Mouse (Mus musculus): ENCODE measurements around the gene Xirp1. TPM values are rescaled to one million over a fixed set of nuclear protein-coding genes. Genes with fewer than 3 reads are reported as not detected.

Gene Xirp1
- polyA plus RNA-seq, 1 experiment from 2014 or later = 0.02 TPM

DNA sequence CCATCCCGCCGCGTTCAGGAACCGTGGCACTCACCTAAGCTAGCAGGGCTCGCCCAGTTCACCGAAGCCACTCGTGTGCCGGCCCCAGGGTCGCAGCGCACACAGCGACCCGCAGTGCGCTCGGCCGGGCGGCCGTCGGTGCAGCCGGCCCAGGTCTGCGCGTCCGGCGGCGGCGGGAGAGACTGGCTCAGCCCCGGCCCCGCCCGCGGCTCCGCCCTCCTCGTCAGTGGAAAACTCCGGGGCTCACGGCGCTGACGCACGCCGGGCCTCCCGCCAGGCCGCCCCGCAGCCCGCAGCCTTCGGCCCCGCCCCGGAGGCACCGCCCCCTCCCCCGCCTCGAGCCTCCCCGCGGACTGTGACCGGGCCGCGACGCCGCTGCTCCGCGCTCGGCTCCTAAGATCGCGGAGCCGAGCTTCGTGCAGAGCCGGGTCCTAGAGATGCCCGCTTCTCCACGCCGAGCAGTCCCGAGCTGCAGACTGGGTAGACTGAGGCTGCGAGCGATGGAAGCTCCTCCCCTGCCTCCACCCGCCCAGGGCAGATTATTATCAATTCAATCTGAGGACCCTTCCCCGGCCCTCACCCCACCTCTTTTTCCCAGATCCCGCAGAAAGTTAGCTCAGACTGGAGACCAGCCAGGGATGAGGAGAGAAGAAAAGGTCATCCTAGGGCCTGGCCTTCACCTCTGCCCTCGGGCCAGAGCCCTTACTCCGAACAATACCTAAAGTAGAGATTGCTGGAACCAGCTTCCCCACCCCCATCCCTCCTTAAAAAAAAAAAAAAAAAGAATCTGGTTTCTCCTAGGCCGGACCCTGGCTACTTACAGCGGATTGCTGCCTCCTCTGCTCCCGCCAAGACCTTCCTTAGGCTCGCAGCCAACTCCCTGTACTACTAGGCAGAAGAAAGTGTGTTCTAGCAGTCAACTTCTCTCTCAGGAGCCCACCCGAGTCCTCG is 39.5 kb downstream of the Xirp1 start:
- peaks cover 58% of the 10 kb centered on the region for H3K4me1 ChIP-seq
- peak; percentile 85 for ATAC-seq

GRCm38 (mm10) chr9:119982956-119983551 is 40.3 kb downstream of the Xirp1 start:
- peaks cover 46% of the 10 kb centered on the region for H3K27me3 ChIP-seq (replicated peaks)
- H3K4me1 ChIP-seq = peaks cover 66% of the 10 kb centered on the region
- H3K9ac ChIP-seq = peak overlapping the region; percentile 73
- H3K9me3 ChIP-seq (replicated peaks) = no peaks in the 10 kb centered on the region
- peak overlapping the region; percentile 84 for H3K27ac ChIP-seq
- WGBS (ENCODE audit: insufficient replicate concordance) = under 1% methylated on average over 48 of the region's 48 CpGs
- H3K4me2 ChIP-seq = peak overlapping the region; percentile 99
- no peaks in the 10 kb centered on the region for H3K36me3 ChIP-seq
- no peak for ATAC-seq
- peak overlapping the region; percentile 69 for H3K4me3 ChIP-seq

More for the DNA sequence above, 39.5 kb downstream of the Xirp1 start:
- peak overlapping the region; percentile 69 for H3K4me3 ChIP-seq
- H3K9ac ChIP-seq = peak overlapping the region; percentile 73
- H3K36me3 ChIP-seq = no peaks in the 10 kb centered on the region
- no peaks in the 10 kb centered on the region for H3K9me3 ChIP-seq (replicated peaks)
- H3K4me2 ChIP-seq = peak overlapping the region; percentile 99
- H3K27me3 ChIP-seq (replicated peaks) = peaks cover 49% of the 10 kb centered on the region
- 3% methylated on average over 72 of the region's 79 CpGs for WGBS (ENCODE audit: insufficient replicate concordance)
- peak overlapping the region; percentile 69 for H3K27ac ChIP-seq

GRCm38 (mm10) chr9:119982241-119982811 is 41.1 kb downstream of the Xirp1 start:
- WGBS (ENCODE audit: insufficient replicate concordance) = 3% methylated on average over 11 of the region's 11 CpGs
- H3K27ac ChIP-seq = peak overlapping the region; percentile 84
- no peaks in the 10 kb centered on the region for H3K36me3 ChIP-seq
- H3K4me1 ChIP-seq = peaks cover 74% of the 10 kb centered on the region
- peak overlapping the region; percentile 73 for H3K9ac ChIP-seq
- peak; percentile 30 for ATAC-seq
- H3K4me2 ChIP-seq = peak overlapping the region; percentile 99
- no peaks in the 10 kb centered on the region for H3K9me3 ChIP-seq (replicated peaks)
- H3K27me3 ChIP-seq (replicated peaks) = peaks cover 46% of the 10 kb centered on the region
- peak overlapping the region; percentile 69 for H3K4me3 ChIP-seq

DNA sequence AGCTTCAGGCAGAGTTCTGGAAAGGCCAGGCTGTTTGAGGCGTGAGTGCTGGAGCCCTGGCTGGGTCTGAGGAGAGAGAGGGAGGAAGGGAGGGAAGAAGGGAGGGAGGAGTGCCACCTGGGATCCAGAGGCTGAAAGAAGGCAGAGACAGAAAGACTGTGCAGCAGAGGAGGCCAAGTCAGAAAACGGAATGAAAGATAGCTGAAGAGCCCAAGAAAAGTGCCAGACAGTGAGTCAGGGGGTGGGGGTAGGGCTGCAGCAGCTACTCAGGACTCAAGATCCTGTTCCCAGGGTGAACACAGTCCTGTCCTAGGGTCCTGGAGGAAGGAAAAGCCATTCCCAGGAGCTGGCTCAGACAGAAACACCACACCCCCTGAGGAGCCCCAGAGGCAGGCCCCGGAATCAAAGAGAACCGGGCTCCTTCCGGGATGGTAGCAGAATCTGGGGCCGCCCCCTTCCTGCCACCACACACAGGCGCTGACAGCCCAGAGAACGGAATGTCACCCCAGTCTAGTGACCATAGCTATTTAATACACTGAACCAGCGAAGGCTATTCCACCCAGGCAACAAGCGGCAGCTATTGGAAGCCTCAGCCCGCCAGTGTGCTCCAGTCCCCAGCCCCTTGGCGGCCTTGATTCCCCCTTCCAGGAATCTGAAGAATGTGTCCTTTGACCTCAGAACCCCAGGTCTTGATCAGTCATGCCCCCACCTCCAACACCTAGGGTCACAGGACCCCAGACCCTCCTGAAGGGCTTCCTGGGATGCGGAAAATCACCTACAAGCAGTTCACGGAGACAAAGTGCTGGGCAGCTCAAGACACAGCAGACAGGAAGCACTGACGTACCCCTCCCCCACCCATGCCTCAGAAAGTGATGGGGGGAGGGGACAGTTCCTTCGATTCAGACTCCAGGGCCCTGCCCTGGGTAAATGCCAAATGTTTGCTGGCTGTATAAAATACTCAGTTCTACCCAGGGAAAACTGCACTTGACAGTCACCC is 41.9 kb downstream of the Xirp1 start:
- peak; percentile 16; the same call in 1 of the 2 replicates for ATAC-seq
- peak overlapping the region; percentile 99 for H3K4me2 ChIP-seq
- H3K27ac ChIP-seq = peak overlapping the region; percentile 84
- H3K27me3 ChIP-seq (replicated peaks) = peaks cover 39% of the 10 kb centered on the region
- no peaks in the 10 kb centered on the region for H3K36me3 ChIP-seq
- peak overlapping the region; percentile 69 for H3K4me3 ChIP-seq
- peaks cover 82% of the 10 kb centered on the region for H3K4me1 ChIP-seq
- no peaks in the 10 kb centered on the region for H3K9me3 ChIP-seq (replicated peaks)
- peak overlapping the region; percentile 49 for H3K9ac ChIP-seq
- WGBS (ENCODE audit: insufficient replicate concordance) = 4% methylated on average over 16 of the region's 16 CpGs

- no peak for ATAC-seq
- Histone ChIP-seq H3K9ac (peak overlapping the region; percentile 49; the same call in 1 of the 2 replicates), H3K36me3 (no peaks in the 10 kb centered on the region), H3K27ac (peak overlapping the region; percentile 84), H3K4me1 (peaks cover 86% of the 10 kb centered on the region), H3K9me3 (replicated peaks) (no peaks in the 10 kb centered on the region), H3K4me3 (peak overlapping the region; percentile 69; the same call in 1 of the 2 replicates), H3K27me3 (replicated peaks) (peaks cover 32% of the 10 kb centered on the region), H3K4me2 (peak overlapping the region; percentile 99)
- 3% methylated on average over 4 of the region's 4 CpGs for WGBS (ENCODE audit: insufficient replicate concordance)
Measured at GRCm38 (mm10) chr9:119980770-119981182, 42.6 kb downstream of the Xirp1 start.

- Histone ChIP-seq H3K4me3 (no peak overlapping the region), H3K4me2 (no peak overlapping the region), H3K27me3 (replicated peaks) (peaks cover 27% of the 10 kb centered on the region), H3K9me3 (replicated peaks) (no peaks in the 10 kb centered on the region), H3K27ac (no peak overlapping the region), H3K9ac (no peak overlapping the region), H3K36me3 (peaks cover 5% of the 10 kb centered on the region; the same call in 1 of the 2 replicates), H3K4me1 (peaks cover 84% of the 10 kb centered on the region)
- no peak for ATAC-seq
- 54% methylated on average over 2 of the region's 2 CpGs for WGBS (ENCODE audit: insufficient replicate concordance)
Measured at GRCm38 (mm10) chr9:119979749-119980148, 43.6 kb downstream of the Xirp1 start.

DNA sequence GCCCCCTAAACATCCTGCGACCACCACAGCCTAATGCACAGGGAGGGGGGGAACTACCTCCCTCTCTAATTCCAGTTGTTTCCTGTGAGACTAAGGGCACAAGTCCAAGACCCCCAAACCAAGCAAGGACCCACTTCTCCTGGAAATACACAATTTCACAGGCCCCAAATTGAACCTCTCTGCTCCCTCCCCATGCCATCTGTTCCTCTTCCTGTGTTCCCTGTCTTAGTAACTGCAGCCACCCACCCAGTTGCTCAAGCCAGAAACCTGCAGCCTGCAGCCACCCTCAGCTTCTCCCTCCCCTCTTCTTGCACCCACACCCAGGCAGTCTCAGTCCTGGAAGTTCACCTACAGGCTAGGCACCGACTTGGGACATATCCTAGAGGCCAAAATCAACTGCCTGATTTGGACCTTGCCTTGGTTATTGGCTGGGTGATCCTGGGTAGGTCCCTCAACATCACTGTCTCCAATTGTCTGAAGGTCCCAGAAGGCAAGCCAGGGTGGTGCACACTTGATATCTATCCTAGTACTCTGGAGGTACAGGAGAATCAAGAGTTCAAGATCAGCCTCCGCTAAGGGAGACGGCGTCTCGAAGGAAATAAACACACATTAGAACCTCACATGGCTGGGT is 44.5 kb downstream of the Xirp1 start:
- Histone ChIP-seq H3K27me3 (replicated peaks) (peaks cover 18% of the 10 kb centered on the region), H3K4me2 (peak overlapping the region; percentile 44; the same call in 1 of the 2 replicates), H3K36me3 (peaks cover 10% of the 10 kb centered on the region), H3K9ac (0 out of 2 replicates have a peak overlapping the region, but pooled peaks have one; percentile 6), H3K4me3 (no peak overlapping the region), H3K9me3 (replicated peaks) (no peaks in the 10 kb centered on the region), H3K4me1 (peaks cover 77% of the 10 kb centered on the region), H3K27ac (no peak overlapping the region)
- ATAC-seq = no peak
- 66% methylated on average over 6 of the region's 6 CpGs for WGBS (ENCODE audit: insufficient replicate concordance)

GRCm38 (mm10) chr9:119978151-119978810 is 45.1 kb downstream of the Xirp1 start:
- Histone ChIP-seq H3K36me3 (peaks cover 16% of the 10 kb centered on the region), H3K9me3 (replicated peaks) (no peaks in the 10 kb centered on the region), H3K27ac (no peak overlapping the region), H3K27me3 (replicated peaks) (peaks cover 12% of the 10 kb centered on the region), H3K4me3 (peak overlapping the region; percentile 25), H3K4me1 (peaks cover 71% of the 10 kb centered on the region), H3K9ac (no peak overlapping the region), H3K4me2 (peak overlapping the region; percentile 44)
- 27% methylated on average over 9 of the region's 9 CpGs for WGBS (ENCODE audit: insufficient replicate concordance)
- no peak for ATAC-seq

DNA sequence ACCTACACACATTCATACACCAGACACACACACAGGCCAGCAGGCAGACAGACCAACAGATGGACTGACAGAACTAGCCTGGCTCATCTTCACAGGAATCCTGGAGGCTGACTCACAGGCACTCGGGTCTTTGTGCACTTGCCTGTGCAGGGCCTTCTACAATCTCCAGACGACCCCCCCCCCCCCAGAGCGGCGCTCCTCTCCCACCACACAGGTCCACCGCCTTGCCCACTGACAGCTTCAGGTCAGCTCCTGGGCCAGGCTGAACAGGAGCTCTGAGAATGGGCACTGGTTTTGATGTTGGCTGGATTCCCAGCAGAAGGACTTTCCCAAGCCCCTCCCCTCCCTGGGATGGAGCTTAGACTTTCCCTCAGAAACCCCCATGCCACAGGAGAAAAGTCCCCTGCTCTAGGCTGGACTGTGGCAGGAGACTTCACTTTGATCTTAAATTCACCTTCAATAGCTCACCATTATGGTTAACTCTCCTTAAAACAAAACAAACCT is 45.8 kb downstream of the Xirp1 start:
- Histone ChIP-seq H3K9ac (no peak overlapping the region), H3K9me3 (replicated peaks) (no peaks in the 10 kb centered on the region), H3K27me3 (replicated peaks) (peaks cover 5% of the 10 kb centered on the region), H3K36me3 (peaks cover 23% of the 10 kb centered on the region), H3K27ac (peak overlapping the region; percentile 45; the same call in 1 of the 2 replicates), H3K4me1 (peaks cover 64% of the 10 kb centered on the region), H3K4me2 (peak overlapping the region; percentile 44), H3K4me3 (peak overlapping the region; percentile 25)
- 35% methylated on average over 5 of the region's 5 CpGs for WGBS (ENCODE audit: insufficient replicate concordance)
- ATAC-seq = no peak
